Mouse (Mus musculus): ENCODE measurements at regions not wholly inside any gene's neighbourhood (a gene's known extent, or its start where the extent isn't known, plus 50 kb on each side); places are given as distances from the start of the nearest gene placed in this dataset.
"Not testable (repeated sequence)": the region's sequence is repeated elsewhere in the genome, so short reads cannot be mapped to it uniquely, and the experiment has no call there.

- H3K4me1 ChIP-seq: no peaks in the 10 kb centered on the region
- H3K9ac ChIP-seq: no peak overlapping the region
- H3K27me3 ChIP-seq: no peaks in the 10 kb centered on the region
- no peak for ATAC-seq
- no peak overlapping the region for H3K4me2 ChIP-seq
- H3K27ac ChIP-seq: no peak overlapping the region
- no peaks in the 10 kb centered on the region for H3K36me3 ChIP-seq (ENCODE audit: poor library complexity, severe bottlenecking)
- H3K4me3 ChIP-seq: no peak overlapping the region
- H3K9me3 ChIP-seq (replicated peaks): no peaks in the 10 kb centered on the region; the same call in 1 of the 2 replicates
- 82% methylated on average over 2 of the region's 2 CpGs for WGBS
Measured at GRCm38 (mm10) chr7:138489471-138489870, 91.9 kb upstream of the Tcerg1l start.

- Histone ChIP-seq H3K4me3 (no peak overlapping the region), H3K27ac (no peak overlapping the region), H3K4me2 (no peak overlapping the region), H3K4me1 (no peaks in the 10 kb centered on the region), H3K27me3 (no peaks in the 10 kb centered on the region), H3K9me3 (replicated peaks) (no peaks in the 10 kb centered on the region; the same call in 1 of the 2 replicates), H3K9ac (no peak overlapping the region), H3K36me3 (ENCODE audit: poor library complexity, severe bottlenecking) (no peaks in the 10 kb centered on the region)
- ATAC-seq: no peak
- WGBS: 75% methylated on average over 3 of the region's 3 CpGs
Measured at GRCm38 (mm10) chr7:138488201-138488720, 90.7 kb upstream of the Tcerg1l start.

- H3K4me3 ChIP-seq: no peak overlapping the region
- 63% methylated on average over 2 of the region's 2 CpGs for WGBS
- H3K9ac ChIP-seq: no peak overlapping the region
- H3K27ac ChIP-seq: no peak overlapping the region
- no peaks in the 10 kb centered on the region for H3K36me3 ChIP-seq (ENCODE audit: poor library complexity, severe bottlenecking)
- H3K4me2 ChIP-seq: no peak overlapping the region
- H3K9me3 ChIP-seq (replicated peaks): no peaks in the 10 kb centered on the region
- no peaks in the 10 kb centered on the region for H3K4me1 ChIP-seq
- H3K27me3 ChIP-seq: no peaks in the 10 kb centered on the region
- no peak for ATAC-seq
Measured at GRCm38 (mm10) chr7:138472891-138473455, 75.4 kb upstream of the Tcerg1l start.

- WGBS: 81% methylated on average over 5 of the region's 5 CpGs
- Histone ChIP-seq H3K4me1 (no peaks in the 10 kb centered on the region), H3K27ac (no peak overlapping the region), H3K4me3 (no peak overlapping the region), H3K36me3 (ENCODE audit: poor library complexity, severe bottlenecking) (no peaks in the 10 kb centered on the region), H3K4me2 (no peak overlapping the region), H3K9ac (no peak overlapping the region), H3K9me3 (replicated peaks) (no peaks in the 10 kb centered on the region), H3K27me3 (no peaks in the 10 kb centered on the region)
- ATAC-seq: no peak
Measured at GRCm38 (mm10) chr7:138472371-138472770, 74.8 kb upstream of the Tcerg1l start.

GRCm38 (mm10) chr7:138469211-138469610 lies 71.7 kb upstream of the Tcerg1l start:
- WGBS: 87% methylated on average over 4 of the region's 4 CpGs
- H3K27ac ChIP-seq: no peak overlapping the region
- ATAC-seq: no peak
- H3K36me3 ChIP-seq (ENCODE audit: poor library complexity, severe bottlenecking): no peaks in the 10 kb centered on the region
- no peak overlapping the region for H3K4me3 ChIP-seq
- no peaks in the 10 kb centered on the region for H3K27me3 ChIP-seq
- H3K4me2 ChIP-seq: no peak overlapping the region
- H3K4me1 ChIP-seq: no peaks in the 10 kb centered on the region
- H3K9ac ChIP-seq: no peak overlapping the region
- no peaks in the 10 kb centered on the region for H3K9me3 ChIP-seq (replicated peaks)

GRCm38 (mm10) chr7:138468436-138468835 lies 70.9 kb upstream of the Tcerg1l start:
- no peak overlapping the region for H3K4me2 ChIP-seq
- H3K9ac ChIP-seq: no peak overlapping the region
- ATAC-seq: no peak
- H3K27me3 ChIP-seq: no peaks in the 10 kb centered on the region
- no peaks in the 10 kb centered on the region for H3K9me3 ChIP-seq (replicated peaks)
- H3K36me3 ChIP-seq (ENCODE audit: poor library complexity, severe bottlenecking): no peaks in the 10 kb centered on the region
- WGBS: 81% methylated on average over 2 of the region's 2 CpGs
- H3K27ac ChIP-seq: no peak overlapping the region
- H3K4me3 ChIP-seq: no peak overlapping the region
- H3K4me1 ChIP-seq: no peaks in the 10 kb centered on the region

- Histone ChIP-seq H3K4me1 (no peaks in the 10 kb centered on the region), H3K4me3 (no peak overlapping the region), H3K36me3 (ENCODE audit: poor library complexity, severe bottlenecking) (no peaks in the 10 kb centered on the region), H3K4me2 (no peak overlapping the region), H3K9me3 (replicated peaks) (no peaks in the 10 kb centered on the region), H3K27me3 (no peaks in the 10 kb centered on the region), H3K9ac (no peak overlapping the region), H3K27ac (no peak overlapping the region)
- WGBS: 82% methylated on average over 2 of the region's 2 CpGs
- no peak for ATAC-seq
Measured at GRCm38 (mm10) chr7:138467981-138468380, 70.5 kb upstream of the Tcerg1l start.

- H3K4me2 ChIP-seq: no peak overlapping the region
Measured at GRCm38 (mm10) chr7:138467386-138467785, 69.9 kb upstream of the Tcerg1l start.

GRCm38 (mm10) chr7:138457964-138458363 lies 60.4 kb upstream of the Tcerg1l start:
- H3K4me1 ChIP-seq: 0 out of 2 replicates have a peak, but pooled peaks cover 8% of the 10 kb centered on the region
- H3K27me3 ChIP-seq: no peaks in the 10 kb centered on the region
- no peak overlapping the region for H3K4me3 ChIP-seq
- H3K36me3 ChIP-seq (ENCODE audit: poor library complexity, severe bottlenecking): no peaks in the 10 kb centered on the region
- no peaks in the 10 kb centered on the region for H3K9me3 ChIP-seq (replicated peaks)
- H3K27ac ChIP-seq: no peak overlapping the region
- ATAC-seq: no peak
- no peak overlapping the region for H3K4me2 ChIP-seq
- 27% methylated on average over 7 of the region's 7 CpGs for WGBS
- no peak overlapping the region for H3K9ac ChIP-seq

More at GRCm38 (mm10) chr7:138467386-138467785, 69.9 kb upstream of the Tcerg1l start:
- H3K9ac ChIP-seq: no peak overlapping the region
- WGBS: 64% methylated on average over 1 of the region's 1 CpGs
- H3K4me1 ChIP-seq: no peaks in the 10 kb centered on the region
- ATAC-seq: no peak
- no peaks in the 10 kb centered on the region for H3K9me3 ChIP-seq (replicated peaks)
- no peaks in the 10 kb centered on the region for H3K27me3 ChIP-seq
- no peak overlapping the region for H3K27ac ChIP-seq
- no peak overlapping the region for H3K4me3 ChIP-seq
- no peaks in the 10 kb centered on the region for H3K36me3 ChIP-seq (ENCODE audit: poor library complexity, severe bottlenecking)

- 86% methylated on average over 3 of the region's 3 CpGs for WGBS
- H3K4me3 ChIP-seq: no peak overlapping the region
Measured at GRCm38 (mm10) chr7:138455371-138455770, 57.8 kb upstream of the Tcerg1l start.

GRCm38 (mm10) chr7:138454498-138455225 lies 57.1 kb upstream of the Tcerg1l start:
- H3K36me3 ChIP-seq (ENCODE audit: poor library complexity, severe bottlenecking); H3K9ac ChIP-seq; H3K27me3 ChIP-seq; H3K9me3 ChIP-seq (replicated peaks); ATAC-seq; H3K4me1 ChIP-seq; H3K27ac ChIP-seq; H3K4me3 ChIP-seq: not testable (repeated sequence)
- 33% methylated on average over 14 of the region's 14 CpGs for WGBS
- peak overlapping the region; percentile 12; the same call in 1 of the 2 replicates for H3K4me2 ChIP-seq

More at GRCm38 (mm10) chr7:138455371-138455770, 57.8 kb upstream of the Tcerg1l start:
- H3K27ac ChIP-seq: no peak overlapping the region
- no peaks in the 10 kb centered on the region for H3K9me3 ChIP-seq (replicated peaks)
- no peak overlapping the region for H3K9ac ChIP-seq
- no peak overlapping the region for H3K4me2 ChIP-seq
- 0 out of 2 replicates have a peak, but pooled peaks cover 8% of the 10 kb centered on the region for H3K4me1 ChIP-seq
- no peak for ATAC-seq
- no peaks in the 10 kb centered on the region for H3K27me3 ChIP-seq
- no peaks in the 10 kb centered on the region for H3K36me3 ChIP-seq (ENCODE audit: poor library complexity, severe bottlenecking)

GRCm38 (mm10) chr7:138451321-138451720 lies 53.8 kb upstream of the Tcerg1l start:
- no peak overlapping the region for H3K27ac ChIP-seq
- H3K4me3 ChIP-seq: no peak overlapping the region
- no peak overlapping the region for H3K9ac ChIP-seq
- no peak overlapping the region for H3K4me2 ChIP-seq
- H3K36me3 ChIP-seq (ENCODE audit: poor library complexity, severe bottlenecking): no peaks in the 10 kb centered on the region
- no peaks in the 10 kb centered on the region for H3K27me3 ChIP-seq
- H3K4me1 ChIP-seq: no peaks in the 10 kb centered on the region
- ATAC-seq: no peak
- H3K9me3 ChIP-seq (replicated peaks): no peaks in the 10 kb centered on the region

Measured in forebrain, embryonic 13.5 days (tissue).